In the genomic region with DNA sequence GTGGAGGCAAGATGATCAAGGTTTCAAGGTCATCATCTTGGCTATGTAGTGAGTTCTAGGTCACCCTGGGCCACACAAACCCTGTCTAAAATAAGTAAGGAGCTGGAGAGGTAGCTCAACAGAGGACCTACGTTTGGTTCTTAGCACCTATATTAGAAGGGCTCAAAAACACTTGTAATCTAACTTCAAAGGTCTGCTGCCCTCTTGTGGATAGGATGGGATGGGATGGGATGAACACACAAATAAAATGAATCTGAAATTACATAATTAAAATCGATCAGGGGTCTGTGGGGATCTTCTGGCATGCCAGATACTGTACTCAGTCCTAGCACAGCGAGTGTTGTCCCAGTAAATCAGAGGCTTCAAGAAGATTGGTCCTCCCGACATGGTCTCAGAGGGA, we compare ENCODE assay signal across 12 mouse cellular contexts.
A peak's percentile ranks its signal among the peaks of the same experiment; 100 is the strongest.
DNase-seq lines count a peak whose midpoint lies in the region; TF ChIP-seq lines count a peak whose summit lies in the region.
"Had no signal": no experiment of that assay in that cellular context is flagged by ENCODE, and none has a peak within 500 bp of the region (broad histone marks: within the 10 kb centered on the region; RNA-seq: fewer than 3 reads in every experiment).

No protein-coding gene starts in this region.

- no peak overlapping the region for H3K27ac ChIP-seq in layer of hippocampus, adult 2 months
- H3K27ac ChIP-seq: embryonic facial prominence, embryonic 10.5 days; heart, embryonic 15.5 days; hindbrain, embryonic 13.5 days; liver, embryonic 13.5 days had no signal

- TF ChIP-seq CTCF in layer of hippocampus, adult 2 months (conservative IDR thresholded peaks at IDR 0.05), result peak; percentile 53

- DNase-seq in layer of hippocampus, adult 2 months (ENCODE audit: low spot score in 2 of 2), result no peak
- no peak for DNase-seq in layer of hippocampus, adult 11-12 months (ENCODE audit: low spot score)
- DNase-seq in thymus, postnatal 25 days, result peak; percentile 12
- no peak for DNase-seq in thymus, postnatal 0 days (ENCODE audit: low spot score)
- DNase-seq in R1 (ENCODE audit: low read depth, low spot score), result peak; percentile 67
- DNase-seq in spleen, postnatal 10 days (ENCODE audit: low spot score in 2 of 2), result no peak
- no peak for DNase-seq in adrenal gland, adult 18-20 months (ENCODE audit: low spot score in 2 of 2)
- DNase-seq: cerebellum, adult 9-11 months; liver, embryonic 13.5 days had no signal

- no peak overlapping the region for H3K4me3 ChIP-seq in layer of hippocampus, adult 2 months
- H3K4me3 ChIP-seq: embryonic facial prominence, embryonic 10.5 days; heart, embryonic 15.5 days; hindbrain, embryonic 13.5 days; liver, embryonic 13.5 days had no signal

Comparison
In these comparisons a context has a peak if more than half of its experiments do, and no peak if none do; other contexts are left out.
1. DNase-seq: peak in thymus, postnatal 25 days (single experiment) and R1 (single experiment); none in layer of hippocampus, adult 2 months (0 of 2), layer of hippocampus, adult 11-12 months (single experiment), thymus, postnatal 0 days (single experiment), spleen, postnatal 10 days (0 of 2) and adrenal gland, adult 18-20 months (0 of 2).